Mouse (Mus musculus) cerebellum, adult 11-12 months (tissue): ENCODE data around the gene Ehd1.
A peak's percentile ranks its signal among the peaks of the same experiment; 100 is the strongest.
"Not testable (repeated sequence)": the region's sequence is repeated elsewhere in the genome, so short reads cannot be mapped to it uniquely, and the experiment has no call there.

Source experiments
- DNase-seq: peaks from one replicate; pipeline ENCODE4 v3.0.0; 2022

The Ehd1 gene

GRCm38 (mm10) chr19:6281122-6282020, 4.8 kb downstream of the Ehd1 start:
- peak; percentile 50 for DNase-seq

- no peak for DNase-seq
Observed at GRCm38 (mm10) chr19:6283001-6283400, 6.5 kb downstream of the Ehd1 start.

GRCm38 (mm10) chr19:6284502-6284901, 8.0 kb downstream of the Ehd1 start:
- DNase-seq, result no peak

- peak; percentile 46 for DNase-seq
Observed at GRCm38 (mm10) chr19:6285226-6285625, 8.7 kb downstream of the Ehd1 start.

- peak; percentile 43 for DNase-seq
Observed at GRCm38 (mm10) chr19:6285632-6286433, 9.3 kb downstream of the Ehd1 start.

GRCm38 (mm10) chr19:6286434-6287401, 10.2 kb downstream of the Ehd1 start:
- peak; percentile 82 for DNase-seq

- peak; percentile 47 for DNase-seq
Observed at GRCm38 (mm10) chr19:6288236-6288894, 11.8 kb downstream of the Ehd1 start.

GRCm38 (mm10) chr19:6289696-6290238, 13.2 kb downstream of the Ehd1 start:
- DNase-seq, result peak; percentile 58

- not testable (repeated sequence) for DNase-seq
Observed at GRCm38 (mm10) chr19:6290720-6291116, 14.2 kb downstream of the Ehd1 start.

- peak; percentile 90 for DNase-seq
Observed at GRCm38 (mm10) chr19:6291117-6291781, 14.7 kb downstream of the Ehd1 start.

GRCm38 (mm10) chr19:6292262-6292661, 15.7 kb downstream of the Ehd1 start:
- DNase-seq, result no peak

GRCm38 (mm10) chr19:6294301-6294700, 17.8 kb downstream of the Ehd1 start:
- DNase-seq, result no peak

GRCm38 (mm10) chr19:6296551-6297210, 20.2 kb downstream of the Ehd1 start:
- no peak for DNase-seq

GRCm38 (mm10) chr19:6297641-6298040, 21.1 kb downstream of the Ehd1 start:
- no peak for DNase-seq

GRCm38 (mm10) chr19:6299003-6299402, 22.5 kb downstream of the Ehd1 start:
- no peak for DNase-seq

- no peak for DNase-seq
Observed at GRCm38 (mm10) chr19:6299450-6300267, 23.1 kb downstream of the Ehd1 start.

- no peak for DNase-seq
Observed at GRCm38 (mm10) chr19:6300402-6300841, 23.9 kb downstream of the Ehd1 start.

GRCm38 (mm10) chr19:6302114-6302513, 25.6 kb downstream of the Ehd1 start:
- DNase-seq, result no peak

GRCm38 (mm10) chr19:6302522-6302921, 26.0 kb downstream of the Ehd1 start:
- peak; percentile 95 for DNase-seq

GRCm38 (mm10) chr19:6303831-6304230, 27.3 kb downstream of the Ehd1 start:
- peak; percentile 77 for DNase-seq
